Mouse (Mus musculus) forebrain, embryonic 10.5 days (tissue): ENCODE measurements at regions not wholly inside any gene's neighbourhood (a gene's known extent, or its start where the extent isn't known, plus 50 kb on each side); places are given as distances from the start of the nearest gene placed in this dataset.

Experiments used
- DNase-seq: peaks from one replicate; pipeline ENCODE4 v3.0.0-alpha.2; 2017; ENCODE audit warnings: low spot score; ENCODE audit errors: extremely low spot score
- H3K27ac ChIP-seq: fragments of 300-500 bp; sonication (generic); 2 replicates; pipeline ENCODE4 v1.5.1; 2016; ENCODE audit warnings: mild to moderate bottlenecking
- H3K27me3 ChIP-seq: fragments of 300-500 bp; sonication (generic); 2 replicates; pipeline ENCODE4 v1.6.1; 2016; ENCODE audit warnings: mild to moderate bottlenecking; ENCODE audit not compliant: poor library complexity, severe bottlenecking
- H3K36me3 ChIP-seq: fragments of 300-500 bp; sonication (generic); replicated peaks from 2 replicates; pipeline ENCODE4 v1.6.1; 2016; ENCODE audit warnings: mild to moderate bottlenecking, moderate library complexity
- H3K4me1 ChIP-seq: fragments of 300-500 bp; sonication (generic); 2 replicates; pipeline ENCODE4 v1.6.1; 2016
- H3K4me3 ChIP-seq: fragments of 300-500 bp; sonication (generic); 2 replicates; pipeline ENCODE4 v1.5.1; 2016; ENCODE audit warnings: mild to moderate bottlenecking, moderate library complexity
- H3K9me3 ChIP-seq: fragments of 300-500 bp; sonication (generic); 2 replicates; pipeline ENCODE4 v1.6.1; 2016; ENCODE audit warnings: mild to moderate bottlenecking, moderate library complexity
- WGBS: fragments of 180-500 bp; shearing (Covaris S2); methylation state at CpG from one replicate; pipeline ENCODE4 v1.1.7; 2016; 5-methylcytosine and 5-hydroxymethylcytosine counted together

- no peak overlapping the region for H3K27ac ChIP-seq
- no peaks in the 10 kb centered on the region for H3K4me1 ChIP-seq
- H3K36me3 ChIP-seq, result no peaks in the 10 kb centered on the region
- 88% methylated on average over 3 of the region's 3 CpGs for WGBS
- no peak for DNase-seq
- H3K4me3 ChIP-seq, result no peak overlapping the region
- no peaks in the 10 kb centered on the region for H3K9me3 ChIP-seq
- H3K27me3 ChIP-seq, result no peaks in the 10 kb centered on the region
Observed at GRCm38 (mm10) chr3:117049410-117049809, 80.6 kb upstream of the Palmd start.

GRCm38 (mm10) chr3:117044809-117045208 is 76.0 kb upstream of the Palmd start:
- no peak overlapping the region for H3K4me3 ChIP-seq
- no peaks in the 10 kb centered on the region for H3K27me3 ChIP-seq
- no peaks in the 10 kb centered on the region for H3K4me1 ChIP-seq
- H3K27ac ChIP-seq, result no peak overlapping the region
- H3K36me3 ChIP-seq, result no peaks in the 10 kb centered on the region
- 86% methylated on average over 4 of the region's 4 CpGs for WGBS
- DNase-seq, result no peak
- no peaks in the 10 kb centered on the region for H3K9me3 ChIP-seq

GRCm38 (mm10) chr3:117044304-117044703 is 75.5 kb upstream of the Palmd start:
- DNase-seq, result no peak
- H3K27me3 ChIP-seq, result no peaks in the 10 kb centered on the region
- 89% methylated on average over 2 of the region's 2 CpGs for WGBS
- H3K9me3 ChIP-seq, result no peaks in the 10 kb centered on the region
- no peak overlapping the region for H3K4me3 ChIP-seq
- no peaks in the 10 kb centered on the region for H3K36me3 ChIP-seq
- H3K4me1 ChIP-seq, result no peaks in the 10 kb centered on the region
- H3K27ac ChIP-seq, result no peak overlapping the region

GRCm38 (mm10) chr3:117038928-117039300 is 70.1 kb upstream of the Palmd start:
- H3K36me3 ChIP-seq, result no peaks in the 10 kb centered on the region
- no peak for DNase-seq
- no peak overlapping the region for H3K27ac ChIP-seq
- 78% methylated on average over 1 of the region's 1 CpGs for WGBS
- H3K9me3 ChIP-seq, result no peaks in the 10 kb centered on the region
- no peak overlapping the region for H3K4me3 ChIP-seq
- H3K4me1 ChIP-seq, result no peaks in the 10 kb centered on the region
- no peaks in the 10 kb centered on the region for H3K27me3 ChIP-seq

GRCm38 (mm10) chr3:117038280-117038927 is 69.6 kb upstream of the Palmd start:
- no peaks in the 10 kb centered on the region for H3K9me3 ChIP-seq
- H3K4me3 ChIP-seq, result no peak overlapping the region
- H3K27ac ChIP-seq, result no peak overlapping the region
- WGBS, result 85% methylated on average over 4 of the region's 4 CpGs
- no peaks in the 10 kb centered on the region for H3K27me3 ChIP-seq
- no peaks in the 10 kb centered on the region for H3K36me3 ChIP-seq
- no peak for DNase-seq
- H3K4me1 ChIP-seq, result no peaks in the 10 kb centered on the region
